Mouse (Mus musculus) embryonic stem cell, embryonic (primary cell): ENCODE data around the gene 1810010H24Rik.

Experiments used
- CTCF ChIA-PET, 4 experiments: fragments of 300-600 bp in 2 of 4; fragments of 350-600 bp in 2 of 4; sonication (Branson Sonifier 250); formaldehyde crosslinking; loops; one replicate each; lab custom pipeline; 2022; ENCODE audit warnings: inconsistent platforms in 2 of 4; lab: Charles Lee
- POLR2A ChIA-PET, 4 experiments: fragments of 300-600 bp in 2 of 4; fragments of 350-600 bp in 2 of 4; sonication (Branson Sonifier 250); formaldehyde crosslinking; loops; one replicate each; lab custom pipeline; 2022; ENCODE audit warnings: antibody characterized with exemption in 4 of 4, inconsistent platforms in 1 of 4; lab: Charles Lee

1810010H24Rik gene

GRCm38 (mm10) chr11:107025411-107026321, at the start of gene 1810010H24Rik:
Gene 1810010H24Rik (plus strand): TSS chr11:107025681.
- ChIA-PET CTCF (interaction anchor here (0.6 to 3.6 kb wide), 11 partner anchors 11 to 158 kb away, joined by 3 to 34 read pairs (median 4); no protein-coding TSS in a partner anchor), POLR2A (interaction anchor here (0.5 to 7.7 kb wide), 34 partner anchors 11 to 525 kb away, joined by 3 to 111 read pairs (median 5); partner anchors contain the start of genes Kpna2 (in 3 of the 4), Bptf (in 1 of the 4), Cep95 (in 1 of the 4) and Ddx5 (in 1 of the 4))

DNA sequence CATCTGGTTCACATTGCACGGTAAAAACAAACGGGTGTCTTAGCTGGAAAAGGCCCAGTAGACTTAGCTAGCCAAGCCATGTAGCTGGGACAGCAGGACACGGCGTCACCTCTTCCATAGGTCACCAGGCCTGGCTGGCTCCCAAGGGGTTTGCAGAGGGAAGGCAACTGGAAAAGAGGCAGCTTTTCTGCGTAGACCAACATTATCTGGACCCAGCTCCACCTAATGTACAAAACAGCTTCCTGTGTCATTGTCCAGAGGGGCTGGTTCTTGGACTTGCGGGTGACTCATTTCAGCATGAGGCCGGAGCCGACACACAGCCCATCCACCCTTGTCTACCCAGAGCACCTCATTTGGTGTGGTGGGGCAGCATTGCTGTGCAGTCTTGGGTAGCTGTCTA, 49.3 kb upstream of the 1810010H24Rik start:
- ChIA-PET CTCF (interaction anchor here in 2 of 4 experiments (0.5 to 1.4 kb wide), 3 partner anchors 59 to 230 kb away, joined by 3 to 7 read pairs (median 3); no protein-coding TSS in a partner anchor), POLR2A (interaction anchor here in 3 of 4 experiments (1.0 to 3.0 kb wide), 11 partner anchors 10 to 194 kb away, joined by 3 to 18 read pairs (median 3); partner anchors contain the start of gene Kpna2 (in 2 of the 3))

DNA sequence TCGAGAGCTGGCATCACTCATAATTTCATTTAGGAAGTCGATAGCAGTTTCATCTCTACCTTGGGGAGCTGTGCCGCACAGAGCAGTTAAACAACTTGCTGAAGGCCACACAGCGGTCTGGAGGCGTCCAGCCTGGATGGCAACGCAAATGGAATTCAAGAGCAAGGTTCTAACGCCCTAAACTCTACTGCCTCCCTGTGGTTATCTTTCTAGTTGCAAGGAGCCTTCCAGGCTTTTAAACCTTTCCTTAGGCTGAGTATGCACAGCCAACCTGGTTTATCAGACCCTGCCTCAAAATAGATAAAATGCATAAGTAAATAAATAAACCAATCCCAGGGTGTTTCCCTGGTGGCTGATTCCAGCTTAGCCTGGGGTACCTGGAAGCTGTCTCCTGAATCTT, 45.0 kb upstream of the 1810010H24Rik start:
- ChIA-PET POLR2A (interaction anchor here in 2 of 4 experiments (0.5 to 4.6 kb wide), 6 partner anchors 8 to 476 kb away, joined by 3 to 29 read pairs (median 3); no protein-coding TSS in a partner anchor), CTCF (interaction anchor here (0.7 to 1.4 kb wide), 6 partner anchors 8 to 1014 kb away, joined by 3 to 7 read pairs (median 4); no protein-coding TSS in a partner anchor)

DNA sequence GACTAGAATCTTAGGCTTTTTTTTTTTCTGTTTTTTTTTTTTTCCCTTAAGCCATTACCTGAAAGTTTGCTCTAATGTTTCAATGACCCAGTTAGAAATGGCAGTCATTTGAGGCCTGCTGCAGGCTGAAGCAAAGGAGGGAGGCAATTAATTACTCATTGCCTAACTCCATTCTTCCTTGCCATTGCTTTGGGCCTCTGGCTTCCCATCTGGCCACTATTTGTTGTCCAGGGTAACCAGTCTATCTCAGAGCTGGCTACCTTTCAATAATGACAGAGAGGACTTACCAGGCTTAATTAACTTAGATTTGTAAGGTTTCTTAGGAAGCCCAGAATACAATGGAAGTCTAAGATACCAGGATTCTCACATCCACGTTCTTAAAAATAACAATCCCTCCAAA, 43.7 kb upstream of the 1810010H24Rik start:
- ChIA-PET POLR2A (interaction anchor here in 1 of 4 experiments (0.7 to 6.1 kb wide), 4 partner anchors 12 to 321 kb away, joined by 3 to 45 read pairs (median 4); no protein-coding TSS in a partner anchor), CTCF (no interaction called here)

GRCm38 (mm10) chr11:106982351-106982750, 43.1 kb upstream of the 1810010H24Rik start:
- CTCF ChIA-PET, result interaction anchor here in 1 of 4 experiments (0.8 kb wide), 1 partner anchor 170 kb away, joined by 3 read pairs; no protein-coding TSS in a partner anchor
- POLR2A ChIA-PET, result interaction anchor here in 3 of 4 experiments (0.7 to 6.1 kb wide), 10 partner anchors 9 to 321 kb away, joined by 3 to 45 read pairs (median 4); partner anchors contain the start of genes Kpna2 (in 2 of the 3), Cep95 (in 1 of the 3) and Ddx5 (in 1 of the 3)

GRCm38 (mm10) chr11:106985979-106986604, 39.4 kb upstream of the 1810010H24Rik start:
- CTCF ChIA-PET, result interaction anchor here in 1 of 4 experiments (0.9 kb wide), 1 partner anchor 166 kb away, joined by 3 read pairs; no protein-coding TSS in a partner anchor
- POLR2A ChIA-PET, result interaction anchor here in 3 of 4 experiments (0.6 to 9.2 kb wide), 24 partner anchors 8 to 1550 kb away, joined by 3 to 155 read pairs (median 5); partner anchors contain the start of genes Kpna2 (in 3 of the 3), Cep95 (in 2 of the 3) and Ddx5 (in 2 of the 3)

GRCm38 (mm10) chr11:106987384-106987783, 38.1 kb upstream of the 1810010H24Rik start:
- CTCF ChIA-PET, result interaction anchor here in 3 of 4 experiments (0.6 to 0.9 kb wide), 8 partner anchors 12 to 519 kb away, joined by 3 to 12 read pairs (median 4); partner anchors contain the start of gene Kpna2 (in 1 of the 3)
- POLR2A ChIA-PET, result interaction anchor here (0.6 to 9.2 kb wide), 52 partner anchors 7 to 855 kb away, joined by 3 to 155 read pairs (median 4); partner anchors contain the start of genes Kpna2 (in 4 of the 4), Polg2 (in 2 of the 4), Ccdc47 (in 1 of the 4) and Cep95 (in 1 of the 4)

- ChIA-PET CTCF (interaction anchor here in 2 of 4 experiments (0.5 kb wide), 2 partner anchors 24 to 259 kb away, joined by 3 to 4 read pairs; no protein-coding TSS in a partner anchor), POLR2A (interaction anchor here in 3 of 4 experiments (0.6 to 4.3 kb wide), 20 partner anchors 10 to 214 kb away, joined by 3 to 45 read pairs (median 4); partner anchors contain the start of genes Cep95 (in 1 of the 3) and Ddx5 (in 1 of the 3))
Observed at GRCm38 (mm10) chr11:106994246-106995085, 31.0 kb upstream of the 1810010H24Rik start.

- CTCF ChIA-PET, result interaction anchor here in 1 of 4 experiments (0.9 kb wide), 1 partner anchor 18 kb away, joined by 3 read pairs; no protein-coding TSS in a partner anchor
Observed at GRCm38 (mm10) chr11:106996492-106996891, 29.0 kb upstream of the 1810010H24Rik start.

DNA sequence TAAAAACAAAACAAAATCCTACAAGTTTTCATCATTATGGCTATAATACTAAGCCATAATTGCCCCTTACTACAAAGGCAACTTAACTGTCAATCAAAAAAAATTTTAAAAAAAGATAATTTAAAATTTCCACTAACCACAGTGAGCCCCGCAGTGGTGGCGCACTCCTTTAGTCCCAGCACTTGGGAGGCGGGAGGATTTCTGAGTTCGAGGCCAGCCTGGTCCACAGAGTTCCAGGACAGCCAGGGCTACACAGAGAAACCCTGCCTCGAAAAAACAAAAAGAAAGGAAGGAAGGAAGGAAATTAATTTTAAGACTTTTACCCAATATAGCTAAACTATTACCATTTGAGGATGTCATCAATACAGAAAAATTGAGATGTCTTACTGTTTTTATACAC, 27.5 kb upstream of the 1810010H24Rik start:
- CTCF ChIA-PET, result interaction anchor here in 1 of 4 experiments (2.3 kb wide), 1 partner anchor 17 kb away, joined by 7 read pairs; no protein-coding TSS in a partner anchor
- POLR2A ChIA-PET, result interaction anchor here in 3 of 4 experiments (0.7 to 4.4 kb wide), 47 partner anchors 9 to 837 kb away, joined by 3 to 155 read pairs (median 12); partner anchors contain the start of genes Cep95 (in 3 of the 3), Ddx5 (in 3 of the 3), 1810010H24Rik (in 1 of the 3) and Gm10840 (in 1 of the 3)

More at GRCm38 (mm10) chr11:106996492-106996891, 29.0 kb upstream of the 1810010H24Rik start:
- POLR2A ChIA-PET, result interaction anchor here (0.6 to 4.4 kb wide), 18 partner anchors 8 to 208 kb away, joined by 3 to 155 read pairs (median 4); partner anchors contain the start of genes Cep95 (in 1 of the 4), Ddx5 (in 1 of the 4) and Nol11 (in 1 of the 4)

DNA sequence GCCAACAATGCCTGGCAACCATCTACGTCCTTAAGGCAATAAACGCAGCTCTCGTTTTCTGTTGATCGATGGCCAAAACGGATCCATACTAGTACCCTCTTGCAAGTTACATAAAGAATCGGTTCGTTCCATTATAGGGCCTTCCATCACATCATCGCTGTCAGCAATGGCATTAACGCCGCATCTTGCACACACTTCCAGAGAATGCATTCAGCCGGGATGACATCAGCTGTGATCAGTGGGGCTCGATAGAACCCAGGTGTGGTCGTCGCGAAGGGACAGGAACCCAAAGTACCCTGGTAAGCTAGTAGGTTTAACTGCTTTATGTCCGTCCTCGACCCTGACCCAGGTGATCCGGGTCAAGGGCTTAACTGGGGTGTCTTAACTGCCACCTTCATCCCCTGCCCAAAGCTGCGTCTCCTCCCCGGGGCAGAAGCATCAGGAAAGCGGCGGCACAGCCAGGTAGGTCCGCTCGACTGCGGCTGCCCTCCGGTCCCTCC, 26.8 kb upstream of the 1810010H24Rik start:
- CTCF ChIA-PET, result interaction anchor here (0.5 to 2.3 kb wide), 9 partner anchors 11 to 984 kb away, joined by 3 to 13 read pairs (median 7); partner anchors contain the start of gene Ern1 (in 1 of the 4)

DNA sequence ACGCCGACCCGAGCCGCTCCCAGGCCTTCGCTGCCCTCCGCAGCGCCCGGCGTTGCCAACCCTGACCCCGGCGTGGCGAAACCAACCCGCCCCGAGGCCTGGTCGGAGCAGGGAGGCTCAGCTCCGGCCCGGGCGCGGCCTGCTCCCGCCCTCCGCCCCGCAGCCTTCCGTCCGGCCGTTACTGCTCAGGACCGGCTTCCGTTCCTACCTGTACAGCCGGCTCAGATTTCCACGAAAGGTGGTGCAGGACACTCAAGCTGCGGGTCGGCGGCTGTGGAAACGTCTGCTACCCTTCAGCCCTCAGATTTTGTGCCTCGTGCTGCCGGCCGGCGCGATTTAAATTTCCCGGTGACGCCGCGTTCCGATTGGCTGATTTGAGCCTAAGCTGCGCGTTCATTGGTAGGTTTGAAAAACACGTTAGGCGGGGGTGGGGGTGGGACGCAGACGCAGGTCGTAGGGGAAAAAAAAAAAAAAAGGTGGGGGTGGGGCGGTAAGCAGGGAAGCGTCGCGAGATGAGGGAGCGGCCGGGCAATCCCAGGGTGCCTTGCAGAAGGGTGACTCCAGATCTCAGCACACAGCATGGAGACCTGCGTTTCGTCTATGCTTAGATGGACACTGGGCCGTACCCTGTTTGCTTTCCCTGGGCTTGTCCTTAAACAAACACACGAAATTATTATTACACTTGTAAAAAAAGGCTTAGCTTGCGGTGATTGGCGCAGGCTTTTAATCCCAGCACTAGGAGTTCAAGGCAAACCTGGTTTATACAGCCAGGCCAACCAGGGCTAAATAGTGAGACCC, 26.1 kb upstream of the 1810010H24Rik start, which contains the start of gene Kpna2:
Gene Kpna2, minus strand, starts transcription at position 391 of the 798 bp plus-strand sequence.
- ChIA-PET CTCF (interaction anchor here (0.5 to 2.3 kb wide), 12 partner anchors 12 to 983 kb away, joined by 3 to 13 read pairs (median 6); partner anchors contain the start of gene Ern1 (in 1 of the 4)), POLR2A (interaction anchor here (0.6 to 4.4 kb wide), 153 partner anchors 8 to 950 kb away, joined by 3 to 155 read pairs (median 5); partner anchors contain the start of genes Cep95 (in 4 of the 4), Ddx5 (in 4 of the 4), 1810010H24Rik (in 3 of the 4) and Smurf2 (in 2 of the 4))

More for the DNA sequence above, 26.8 kb upstream of the 1810010H24Rik start:
- POLR2A ChIA-PET, result interaction anchor here (0.6 to 4.4 kb wide), 137 partner anchors 8 to 914 kb away, joined by 3 to 155 read pairs (median 5); partner anchors contain the start of genes Cep95 (in 4 of the 4), Ddx5 (in 4 of the 4), 1810010H24Rik (in 3 of the 4) and Bptf (in 1 of the 4)

DNA sequence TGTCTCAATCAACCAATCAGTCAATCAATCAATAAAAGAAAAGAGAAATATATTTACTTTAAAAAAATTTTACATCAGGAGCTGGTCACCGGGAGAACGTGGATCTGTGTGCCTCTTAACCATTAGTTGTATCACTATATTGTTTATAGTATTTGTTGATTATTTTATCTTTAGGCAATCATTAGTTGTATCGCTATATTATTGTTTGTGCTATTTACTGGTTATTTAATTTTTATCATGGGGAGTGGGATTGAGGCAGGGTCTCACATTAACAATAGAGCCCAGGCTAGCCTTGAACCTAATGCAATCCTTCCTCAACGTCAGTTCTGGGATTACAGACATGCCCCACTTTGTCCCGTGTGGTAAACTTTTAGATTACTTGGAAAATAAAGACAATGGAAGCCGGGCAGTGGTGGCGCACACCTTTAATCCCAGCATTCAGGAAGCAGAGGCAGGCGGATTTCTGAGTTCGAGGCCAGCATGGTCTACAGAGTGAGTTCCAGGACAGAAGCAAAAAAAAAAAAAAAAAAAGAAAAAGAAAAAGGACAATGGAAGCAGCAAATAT, 25.4 kb upstream of the 1810010H24Rik start:
- CTCF ChIA-PET, result interaction anchor here in 3 of 4 experiments (0.6 to 2.3 kb wide), 5 partner anchors 14 to 32 kb away, joined by 4 to 7 read pairs (median 6); no protein-coding TSS in a partner anchor
- POLR2A ChIA-PET, result interaction anchor here (0.6 to 4.4 kb wide), 110 partner anchors 8 to 915 kb away, joined by 3 to 155 read pairs (median 5); partner anchors contain the start of genes Cep95 (in 4 of the 4), Ddx5 (in 4 of the 4), 1810010H24Rik (in 3 of the 4) and Smurf2 (in 2 of the 4)
